Mouse (Mus musculus) heart, embryonic 14.5 days (tissue): Measurements from ENCODE around the gene 4930507D05Rik. TPM values are rescaled to one million over a fixed set of nuclear protein-coding genes. Genes with fewer than 3 reads are reported as not detected.
A peak's percentile ranks its signal among the peaks of the same experiment; 100 is the strongest.

ENCODE experiments used
- ATAC-seq: fragments of 200-750 bp; cut with Nextera tagmentation; 2 replicates; pipeline ENCODE4 v1.8.0; 2017; ENCODE audit warnings: low read depth, moderate TSS enrichment; ENCODE audit not compliant: insufficient number of reproducible peaks, insufficient read depth, low FRiP score
- H3K27ac ChIP-seq, 2 experiments: fragments of 200-500 bp in 1 of 2; fragments of 300-500 bp in 1 of 2; sonication (generic) in 1 of 2; replicated peaks in 1 of 2; 2 replicates each; pipeline ENCODE4 v1.5.1; 2012 to 2014; ENCODE audit warnings: low read depth in 2 of 2, low read length in 2 of 2, control low read depth in 1 of 2, mild to moderate bottlenecking in 1 of 2, mixed read lengths in 1 of 2; ENCODE audit not compliant: control insufficient read depth in 1 of 2, insufficient read depth in 1 of 2
- H3K27me3 ChIP-seq: fragments of 300-500 bp; sonication (generic); 2 replicates; pipeline ENCODE4 v1.6.1; 2014; ENCODE audit warnings: mild to moderate bottlenecking, low read length, control low read depth; ENCODE audit not compliant: control insufficient read depth, insufficient read depth
- H3K36me3 ChIP-seq: fragments of 300-500 bp; sonication (generic); 2 replicates; pipeline ENCODE4 v1.6.1; 2014; ENCODE audit warnings: mild to moderate bottlenecking, control low read depth, low read length, mixed read lengths; ENCODE audit not compliant: control insufficient read depth, insufficient read depth
- H3K4me1 ChIP-seq, 2 experiments: fragments of 200-500 bp in 1 of 2; fragments of 300-500 bp in 1 of 2; sonication (generic) in 1 of 2; 2 replicates each; pipeline ENCODE4 v1.6.1; 2012 to 2014; ENCODE audit warnings: low read length in 2 of 2, control low read depth in 1 of 2, mixed read lengths in 1 of 2; ENCODE audit not compliant: control insufficient read depth in 2 of 2, insufficient read depth in 2 of 2
- H3K4me2 ChIP-seq: fragments of 300-500 bp; sonication (generic); 2 replicates; pipeline ENCODE4 v1.6.1; 2014; ENCODE audit warnings: mild to moderate bottlenecking, low read length
- H3K4me3 ChIP-seq, 2 experiments: fragments of 200-500 bp in 1 of 2; fragments of 300-500 bp in 1 of 2; sonication (generic) in 1 of 2; 2 replicates each; pipeline ENCODE4 v1.5.1; 2012 to 2014; ENCODE audit warnings: low read length in 2 of 2, mild to moderate bottlenecking in 2 of 2, control low read depth in 1 of 2, low read depth in 1 of 2, moderate library complexity in 1 of 2; ENCODE audit not compliant: control insufficient read depth in 1 of 2, insufficient read depth in 1 of 2
- H3K9ac ChIP-seq: fragments of 300-500 bp; sonication (generic); 2 replicates; pipeline ENCODE4 v1.6.1; 2014; ENCODE audit warnings: mild to moderate bottlenecking, low read length
- H3K9me3 ChIP-seq: fragments of 300-500 bp; sonication (generic); 2 replicates; pipeline ENCODE4 v1.6.1; 2016; ENCODE audit warnings: low read length, control low read depth; ENCODE audit not compliant: control insufficient read depth
- WGBS: fragments of 180-500 bp; shearing (Covaris S2); extraction: QIAGEN DNeasy Blood & Tissue Kit; methylation state at CpG from one replicate; pipeline ENCODE4 v1.1.7; 2014; 5-methylcytosine and 5-hydroxymethylcytosine counted together
- polyA plus RNA-seq: library from polyadenylated mRNA; unstranded; fragments of >200 nt; fragmentation: Nextera tagmentation; extraction: Ambion mirVana; gene quantifications from 2 replicates; pipeline ENCODE4 v1.2.1, GENCODE M21; 2014

Gene 4930507D05Rik
- polyA plus RNA-seq, 1 experiment from 2014 or later = 0.89 TPM

DNA sequence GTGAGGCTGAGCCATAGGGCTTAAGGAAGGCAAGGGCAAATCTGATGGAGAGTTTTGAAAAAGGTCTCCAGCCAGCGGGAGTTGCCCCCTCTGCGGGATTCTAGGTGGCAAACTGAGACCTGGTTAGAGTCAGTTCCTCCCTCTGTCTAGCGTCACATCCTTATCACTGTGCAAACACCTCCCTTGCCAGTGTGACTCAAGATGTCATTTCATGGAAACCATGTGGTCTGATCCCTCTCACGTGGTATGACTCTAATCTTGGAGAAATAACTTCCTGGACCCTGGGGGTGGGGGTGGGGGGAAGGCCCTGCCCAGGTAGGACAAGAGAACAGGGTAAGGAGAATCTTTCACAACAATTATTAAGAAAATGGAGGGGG, 35.7 kb upstream of the 4930507D05Rik start:
- Histone ChIP-seq H3K36me3 (no peaks in the 10 kb centered on the region), H3K9me3 (no peaks in the 10 kb centered on the region), H3K4me2 (no peak overlapping the region), H3K4me1 (peaks cover 11 to 15% of the 10 kb centered on the region in 2 experiments), H3K9ac (0 out of 2 replicates have a peak overlapping the region, but pooled peaks have one; percentile 10), H3K4me3 (no peak overlapping the region), H3K27ac (no peak overlapping the region), H3K27me3 (peaks cover 5% of the 10 kb centered on the region; the same call in 1 of the 2 replicates)
- ATAC-seq = no peak
- 7% methylated on average over 4 of the region's 4 CpGs for WGBS

DNA sequence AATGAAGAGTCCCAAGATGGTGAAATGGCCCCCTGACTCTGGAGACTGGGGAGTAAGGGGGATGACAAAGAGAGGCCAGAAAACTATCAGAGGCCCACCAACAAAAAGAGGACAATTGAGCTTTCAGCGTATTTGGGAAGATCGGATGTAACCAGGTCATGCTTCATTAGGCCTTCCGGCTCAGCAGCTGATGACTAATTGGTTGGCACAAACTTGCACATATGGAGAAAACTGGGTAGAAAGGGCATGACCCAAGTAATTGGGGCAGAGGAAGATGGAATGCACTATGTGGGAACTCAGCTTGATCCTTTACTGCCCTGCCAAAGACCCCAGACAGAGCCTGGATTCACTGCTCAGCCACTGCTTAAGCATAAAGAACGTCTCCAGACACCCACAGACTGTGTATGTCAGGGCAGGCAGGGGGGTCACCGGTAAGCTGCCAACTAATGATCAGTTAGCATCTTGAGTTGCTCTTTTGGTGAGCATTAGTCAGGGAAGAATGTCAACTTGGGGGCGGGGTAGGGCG, 30.4 kb upstream of the 4930507D05Rik start:
- H3K27ac ChIP-seq = no peak overlapping the region
- ATAC-seq = no peak
- H3K27me3 ChIP-seq = no peaks in the 10 kb centered on the region
- 89% methylated on average over 7 of the region's 7 CpGs for WGBS
- H3K4me3 ChIP-seq = no peak overlapping the region
- H3K4me2 ChIP-seq = no peak overlapping the region
- no peak overlapping the region for H3K9ac ChIP-seq
- no peaks in the 10 kb centered on the region for H3K36me3 ChIP-seq
- no peaks in the 10 kb centered on the region for H3K9me3 ChIP-seq
- H3K4me1 ChIP-seq = peaks cover 7 to 12% of the 10 kb centered on the region in 2 experiments; a peak in 3 of 4 replicates

DNA sequence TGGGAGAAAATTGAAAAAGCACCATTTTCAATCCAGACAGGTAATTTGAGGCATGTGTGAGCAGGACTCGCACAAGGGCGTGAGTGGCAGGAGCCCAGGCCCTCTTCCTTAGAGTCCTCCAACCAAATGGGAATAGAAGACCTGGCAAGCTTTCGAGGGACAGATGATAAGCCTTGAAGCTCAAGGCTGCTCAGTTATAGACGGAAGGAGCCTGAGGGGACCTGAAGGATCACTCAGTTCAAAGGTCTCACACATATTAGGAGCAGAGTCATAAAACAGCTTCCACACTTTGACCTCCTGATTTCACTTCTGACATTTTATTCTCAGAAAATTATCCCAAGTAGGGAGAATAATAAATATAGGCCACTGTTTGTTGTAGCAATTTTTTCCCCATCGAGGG, 29.9 kb upstream of the 4930507D05Rik start:
- ATAC-seq = no peak
- Histone ChIP-seq H3K36me3 (no peaks in the 10 kb centered on the region), H3K4me3 (no peak overlapping the region), H3K9me3 (no peaks in the 10 kb centered on the region), H3K9ac (no peak overlapping the region), H3K27ac (no peak overlapping the region), H3K4me2 (no peak overlapping the region), H3K27me3 (no peaks in the 10 kb centered on the region), H3K4me1 (peaks cover 7 to 12% of the 10 kb centered on the region in 2 experiments; a peak in 3 of 4 replicates)
- 76% methylated on average over 5 of the region's 5 CpGs for WGBS

DNA sequence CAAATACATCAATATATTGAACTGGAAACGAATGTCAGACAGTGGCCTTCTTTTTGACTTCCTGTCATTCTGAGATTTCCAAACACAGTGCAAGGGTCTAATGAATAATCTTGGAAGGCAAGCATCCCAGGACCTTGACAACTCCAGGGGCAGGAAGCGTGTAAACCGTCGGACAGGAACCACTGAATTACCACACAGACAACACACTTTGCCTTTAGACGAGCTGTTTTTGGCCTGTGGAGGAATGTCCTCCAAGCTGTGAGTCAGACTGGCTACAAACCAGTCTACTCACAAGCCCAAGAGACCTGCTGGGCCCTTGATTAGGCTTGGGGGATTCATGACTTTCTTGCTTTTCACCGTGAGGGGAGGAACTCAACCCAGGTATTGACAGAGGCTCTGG, 28.9 kb upstream of the 4930507D05Rik start:
- 53% methylated on average over 6 of the region's 6 CpGs for WGBS
- no peaks in the 10 kb centered on the region for H3K36me3 ChIP-seq
- H3K4me1 ChIP-seq = peaks cover 7 to 13% of the 10 kb centered on the region in 2 experiments
- no peak for ATAC-seq
- no peaks in the 10 kb centered on the region for H3K27me3 ChIP-seq
- H3K9me3 ChIP-seq = no peaks in the 10 kb centered on the region
- H3K4me2 ChIP-seq = no peak overlapping the region
- H3K4me3 ChIP-seq = no peak overlapping the region
- peak overlapping the region; percentile 27 to 66; a peak in 3 of 4 replicates for H3K27ac ChIP-seq
- no peak overlapping the region for H3K9ac ChIP-seq

- no peak for ATAC-seq
- 50% methylated on average over 3 of the region's 3 CpGs for WGBS
- no peak overlapping the region for H3K9ac ChIP-seq
Observed at GRCm38 (mm10) chr10:62421127-62421526, 28.2 kb upstream of the 4930507D05Rik start.

GRCm38 (mm10) chr10:62422255-62422654, 27.0 kb upstream of the 4930507D05Rik start, which contains the start of gene Hkdc1:
Hkdc1 (minus strand) TSS chr10:62422491.
- no peak within 1 kb of the TSS for H3K27ac ChIP-seq
- ATAC-seq = no peak
- no peak within 1 kb of the TSS for H3K4me3 ChIP-seq
- 62% methylated on average over 15 of the region's 15 CpGs for WGBS
- no peaks in the 10 kb centered on the region for H3K27me3 ChIP-seq
- no peaks in the 10 kb centered on the region for H3K36me3 ChIP-seq
- no peaks in the 10 kb centered on the region for H3K9me3 ChIP-seq
- H3K9ac ChIP-seq = no peak within 1 kb of the TSS
- no peak within 1 kb of the TSS for H3K4me2 ChIP-seq
- peaks cover 9 to 19% of the 10 kb centered on the region in 2 experiments for H3K4me1 ChIP-seq

More at GRCm38 (mm10) chr10:62421127-62421526, 28.2 kb upstream of the 4930507D05Rik start:
- H3K36me3 ChIP-seq = no peaks in the 10 kb centered on the region
- peak overlapping the region; percentile 27 to 66; a peak in 3 of 4 replicates for H3K27ac ChIP-seq
- no peaks in the 10 kb centered on the region for H3K9me3 ChIP-seq
- H3K27me3 ChIP-seq = no peaks in the 10 kb centered on the region
- no peak overlapping the region for H3K4me3 ChIP-seq
- H3K4me1 ChIP-seq = peaks cover 9 to 19% of the 10 kb centered on the region in 2 experiments
- no peak overlapping the region for H3K4me2 ChIP-seq

- Histone ChIP-seq H3K4me2 (no peak overlapping the region), H3K9me3 (no peaks in the 10 kb centered on the region), H3K4me1 (peaks cover 9 to 19% of the 10 kb centered on the region in 2 experiments), H3K36me3 (peaks cover 25% of the 10 kb centered on the region), H3K9ac (no peak overlapping the region), H3K27ac (0 out of 4 replicates have a peak overlapping the region, but pooled peaks of 1 of the 2 experiments have one; percentile 14), H3K4me3 (no peak overlapping the region), H3K27me3 (no peaks in the 10 kb centered on the region)
- no peak for ATAC-seq
- 40% methylated on average over 9 of the region's 9 CpGs for WGBS
Observed at GRCm38 (mm10) chr10:62425081-62425871, 24.0 kb upstream of the 4930507D05Rik start.
